Mouse (Mus musculus): Measurements from ENCODE around the gene Egflam. TPM values are rescaled to one million over a fixed set of nuclear protein-coding genes. Genes with fewer than 3 reads are reported as not detected.

Egflam gene
- total RNA-seq, 2 experiments from 2014 or later: 3.5 to 3.8 TPM

DNA sequence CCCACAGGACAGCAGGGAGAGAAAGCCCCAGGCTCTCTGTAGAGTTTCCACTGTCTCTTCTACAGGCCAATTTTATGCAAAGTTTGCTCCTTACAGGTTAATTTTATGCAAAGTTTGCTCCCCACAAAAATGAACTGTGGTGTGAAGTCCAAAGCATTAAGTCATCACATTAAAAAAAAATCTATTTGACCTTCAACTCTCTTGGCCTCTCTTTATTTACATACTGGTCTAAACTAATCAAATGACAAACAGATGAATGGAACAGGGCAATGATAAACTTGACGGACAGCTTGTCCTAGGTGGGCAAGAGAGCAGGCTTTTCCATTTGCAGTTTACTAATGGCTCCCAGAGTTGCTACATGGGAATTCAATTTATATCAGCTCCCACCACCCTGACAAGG is 98.3 kb downstream of the Egflam start:
- intact Hi-C loops (cut with DNase I): no loop called here
- no peak for DNase-seq (ENCODE audit: low spot score in 2 of 2)

DNA sequence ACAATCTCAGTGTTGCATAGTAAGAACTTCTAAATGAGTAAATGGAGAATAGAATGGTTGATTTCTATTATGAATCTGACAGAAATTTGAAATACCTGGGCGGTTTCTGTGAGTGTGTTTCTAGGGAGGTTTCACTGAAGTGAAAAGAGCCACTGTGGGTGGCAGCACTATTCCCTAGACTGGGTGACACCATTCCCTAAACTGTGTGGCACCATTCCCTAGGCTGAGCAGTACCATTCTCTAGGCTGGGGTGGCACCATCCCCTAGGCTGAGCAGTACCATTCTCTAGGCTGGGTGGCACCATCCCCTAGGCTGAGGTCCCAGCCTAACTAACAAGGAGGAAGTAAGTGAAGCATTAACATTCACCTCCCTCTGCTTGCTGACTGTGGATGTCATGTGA is 103.0 kb downstream of the Egflam start:
- intact Hi-C loops (cut with DNase I): no loop called here
- no peak for DNase-seq (ENCODE audit: low spot score in 2 of 2)

DNA sequence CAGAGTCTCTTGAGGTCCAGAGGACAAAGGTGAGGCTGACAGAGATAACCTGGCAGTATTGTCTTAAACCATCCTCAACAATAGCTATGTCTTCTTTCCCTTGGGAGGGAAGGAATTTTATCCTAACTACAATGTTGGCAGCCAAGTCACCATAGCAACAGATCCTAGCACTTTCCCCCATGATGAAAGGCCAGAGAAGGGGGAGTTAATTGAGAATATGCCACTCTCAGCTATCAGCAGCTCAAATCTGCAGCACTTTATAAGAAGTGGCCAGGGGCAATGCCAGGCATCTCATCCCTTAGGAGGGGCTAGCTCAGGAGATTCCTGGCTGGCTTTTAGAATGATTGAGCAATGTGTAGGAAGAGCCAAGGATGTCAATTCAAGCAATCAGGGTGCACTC is 105.3 kb downstream of the Egflam start:
- intact Hi-C loops (cut with DNase I): no loop called here
- no peak for DNase-seq (ENCODE audit: low spot score in 2 of 2)

DNA sequence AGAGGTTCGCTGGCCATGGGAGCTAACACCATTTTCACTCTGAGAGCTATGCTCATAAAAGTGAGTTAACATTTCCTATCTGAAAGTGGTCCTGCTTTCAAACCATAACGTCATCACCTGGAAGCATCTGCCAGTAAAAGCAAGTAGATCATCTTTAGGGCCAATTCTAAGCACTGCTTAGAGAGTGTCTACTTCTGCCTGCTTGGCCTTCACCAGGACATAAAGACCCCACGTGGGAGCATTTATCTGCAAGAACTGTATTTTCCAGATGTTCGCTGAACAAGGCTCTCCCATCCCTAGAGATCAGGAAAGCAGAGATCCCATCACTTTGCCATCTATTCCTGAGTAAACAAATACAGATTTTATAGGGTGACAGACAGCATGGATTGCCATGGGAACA is 108.2 kb downstream of the Egflam start:
- no peak for DNase-seq (ENCODE audit: low spot score in 2 of 2)
- intact Hi-C loops (cut with DNase I): no loop called here

DNA sequence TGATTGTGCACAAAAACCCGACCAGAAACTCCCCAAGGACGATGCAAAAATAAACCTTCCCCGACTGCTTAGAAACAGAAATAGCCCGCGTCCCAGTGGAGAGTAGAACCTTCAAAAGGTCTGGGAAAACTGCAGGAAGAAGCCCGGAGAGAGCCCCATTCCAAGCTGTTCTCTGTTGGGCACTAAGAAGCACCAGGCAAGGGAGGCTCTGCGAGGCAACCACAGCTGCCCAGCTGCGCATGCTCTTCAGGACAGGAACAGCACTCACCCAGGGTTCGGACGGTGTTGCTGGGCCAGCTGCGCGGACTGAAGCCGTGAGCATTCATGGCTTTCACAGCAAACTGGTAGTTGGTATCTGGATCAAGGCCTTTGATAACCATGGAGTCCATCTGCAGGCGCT is 108.7 kb downstream of the Egflam start:
- DNase-seq (ENCODE audit: low spot score in 2 of 2): peak in 1 of 2 experiments; percentile 4
- intact Hi-C loops (cut with DNase I): loop anchor here (5.0 kb wide), 1 partner anchor 153 kb away; no protein-coding TSS in a partner anchor

DNA sequence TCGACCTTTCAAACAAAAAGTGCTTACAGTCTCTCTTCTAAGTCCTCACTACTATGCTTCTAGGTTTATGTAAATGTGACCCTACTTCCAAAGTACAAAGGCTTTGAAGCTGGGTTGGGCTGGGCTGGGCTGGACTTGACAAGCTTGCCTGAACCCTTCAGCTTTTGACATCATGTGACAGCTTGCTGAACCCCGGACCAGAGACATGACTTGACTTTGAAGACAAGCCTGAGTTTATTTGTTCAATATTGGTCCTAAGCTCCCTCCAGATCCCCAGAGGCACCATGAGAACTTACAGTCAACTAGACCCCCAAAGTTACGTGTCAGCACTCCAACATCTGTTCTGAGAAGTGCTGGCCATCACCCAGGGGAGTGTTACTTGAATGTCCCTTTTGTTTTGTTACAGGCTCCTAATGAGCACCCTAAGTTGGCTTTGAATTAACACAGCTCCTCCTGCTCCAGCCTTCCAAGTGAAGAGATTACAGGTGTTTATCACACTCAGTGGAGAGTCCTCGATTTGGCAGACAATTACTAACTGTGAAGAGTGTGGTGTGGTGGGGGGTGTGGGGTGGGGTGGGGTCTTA is 109.3 kb downstream of the Egflam start:
- intact Hi-C loops (cut with DNase I): loop anchor here (5.0 kb wide), 1 partner anchor 153 kb away; no protein-coding TSS in a partner anchor
- DNase-seq (ENCODE audit: low spot score in 2 of 2): no peak

DNA sequence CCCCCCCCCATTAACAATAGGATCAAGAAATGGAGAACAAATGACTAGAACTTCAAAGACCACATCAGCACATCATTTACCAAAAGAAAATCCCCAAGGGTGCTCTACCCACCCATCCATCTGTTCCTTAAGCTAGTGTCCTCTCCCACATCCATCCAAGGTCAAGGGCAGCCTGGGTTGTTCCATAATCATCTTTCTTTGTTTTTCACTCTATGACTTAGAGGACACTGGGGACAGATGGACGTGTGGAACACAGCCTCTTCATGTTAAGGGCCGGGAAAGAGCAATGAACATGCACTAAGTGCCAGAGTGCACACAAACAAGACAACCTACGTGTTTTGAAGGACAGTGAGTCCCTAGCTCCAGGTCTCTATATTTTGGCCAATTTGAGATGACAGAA is 110.3 kb downstream of the Egflam start:
- intact Hi-C loops (cut with DNase I): loop anchor here (5.0 kb wide), 1 partner anchor 154 kb away; no protein-coding TSS in a partner anchor
- DNase-seq (ENCODE audit: low spot score in 2 of 2): no peak

DNA sequence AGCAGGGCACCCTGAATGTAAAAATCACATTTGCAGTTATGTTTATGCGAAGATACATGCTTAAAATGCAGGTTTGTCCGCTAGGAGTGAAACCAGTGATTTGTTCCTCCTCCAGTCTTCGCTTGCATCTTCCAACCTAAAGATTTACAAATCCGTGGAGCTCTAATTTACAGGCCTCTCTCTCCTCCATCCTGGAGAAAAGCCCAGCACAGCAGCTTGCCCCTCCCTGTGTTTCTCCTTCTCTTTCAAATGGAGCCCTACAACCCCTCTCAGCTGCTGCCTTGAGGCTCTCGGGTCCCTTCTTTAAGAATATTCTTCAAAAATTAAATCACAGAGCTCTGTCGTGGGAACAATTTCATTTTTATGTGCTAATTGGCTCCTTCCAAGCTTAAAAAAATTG is 116.6 kb downstream of the Egflam start:
- peak in 1 of 2 experiments; percentile 38 for DNase-seq (ENCODE audit: low spot score in 2 of 2)
- intact Hi-C loops (cut with DNase I): no loop called here

DNA sequence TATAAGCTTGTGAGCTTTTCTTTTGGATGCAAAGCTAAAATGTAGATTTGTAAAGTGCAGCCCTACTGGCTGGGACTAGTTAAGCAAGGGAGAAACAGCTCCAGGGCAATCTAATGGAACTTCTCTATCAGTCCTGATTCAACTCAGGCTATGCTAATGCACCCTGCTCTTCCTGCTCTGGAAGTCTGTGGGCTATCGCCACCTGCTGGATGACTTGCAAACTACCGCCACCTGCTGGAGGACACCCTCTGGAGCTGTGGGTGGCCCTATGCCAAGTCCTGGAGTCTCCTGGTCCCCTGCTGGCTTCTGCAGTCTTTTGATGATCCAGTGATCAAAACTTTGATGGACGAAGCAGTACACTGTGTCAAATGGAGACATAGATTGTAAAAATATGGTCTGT is 134.4 kb downstream of the Egflam start:
- intact Hi-C loops (cut with DNase I): no loop called here
- peak; percentile 76 to 82 for DNase-seq (ENCODE audit: low spot score in 2 of 2)

DNA sequence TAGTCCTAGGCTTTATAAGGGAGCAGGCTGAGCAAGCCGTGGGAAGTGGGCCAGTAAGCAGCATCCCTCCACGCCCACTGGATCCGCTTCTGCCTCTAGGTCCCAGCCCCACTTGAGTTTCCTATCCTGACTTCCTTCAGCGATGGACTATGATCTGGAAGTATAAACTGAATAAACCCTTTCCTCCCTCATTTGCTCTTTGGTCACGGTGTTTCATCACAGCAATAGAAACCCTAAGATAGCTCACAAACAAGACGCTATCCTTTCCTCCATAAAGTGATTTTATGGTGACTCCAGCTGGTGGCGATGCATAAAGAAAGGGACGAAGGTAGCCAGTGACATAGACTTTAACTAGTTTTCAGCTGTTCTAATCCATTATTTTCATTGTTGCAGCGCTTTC is 134.9 kb downstream of the Egflam start:
- DNase-seq (ENCODE audit: low spot score in 2 of 2): no peak
- intact Hi-C loops (cut with DNase I): no loop called here

DNA sequence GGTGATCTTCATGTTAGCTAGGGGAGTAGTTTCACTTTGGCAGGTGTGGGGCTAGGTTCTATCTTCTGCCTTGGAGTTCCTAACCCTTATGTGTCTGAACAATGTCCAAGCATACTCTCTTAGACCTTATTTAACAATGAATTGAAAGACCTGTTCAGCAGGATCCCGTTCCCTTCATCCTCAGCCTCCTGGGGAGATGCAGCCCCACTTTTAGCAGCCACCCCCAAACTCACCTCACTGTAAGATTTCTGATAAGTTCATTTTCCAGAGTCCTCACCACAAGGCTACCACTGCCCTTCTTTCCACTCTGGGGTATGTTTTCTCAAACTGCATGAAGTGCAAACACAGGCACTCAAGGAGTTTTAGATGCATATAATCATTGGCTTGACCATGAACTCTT is 136.8 kb downstream of the Egflam start:
- no peak for DNase-seq (ENCODE audit: low spot score in 2 of 2)
- intact Hi-C loops (cut with DNase I): no loop called here

DNA sequence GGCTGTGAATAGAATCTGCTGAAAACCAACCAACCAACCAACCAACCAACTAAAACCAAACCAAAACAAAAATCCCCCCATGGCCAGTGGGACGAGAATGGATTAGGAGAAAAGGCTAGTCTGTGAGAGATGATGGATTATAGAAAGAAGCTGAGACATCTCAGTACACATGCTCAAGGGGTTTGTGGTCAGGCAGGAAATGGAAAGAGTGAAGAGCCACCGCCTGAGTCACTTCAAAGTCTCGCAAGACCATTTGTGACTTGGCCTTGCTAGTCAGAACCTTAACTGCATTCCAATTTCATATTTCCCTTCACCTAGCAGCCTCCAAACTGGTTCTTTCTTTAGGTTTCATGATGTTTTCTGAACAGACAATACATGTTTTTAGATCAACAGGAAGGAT is 141.6 kb downstream of the Egflam start:
- DNase-seq (ENCODE audit: low spot score in 2 of 2): no peak
- intact Hi-C loops (cut with DNase I): no loop called here

DNA sequence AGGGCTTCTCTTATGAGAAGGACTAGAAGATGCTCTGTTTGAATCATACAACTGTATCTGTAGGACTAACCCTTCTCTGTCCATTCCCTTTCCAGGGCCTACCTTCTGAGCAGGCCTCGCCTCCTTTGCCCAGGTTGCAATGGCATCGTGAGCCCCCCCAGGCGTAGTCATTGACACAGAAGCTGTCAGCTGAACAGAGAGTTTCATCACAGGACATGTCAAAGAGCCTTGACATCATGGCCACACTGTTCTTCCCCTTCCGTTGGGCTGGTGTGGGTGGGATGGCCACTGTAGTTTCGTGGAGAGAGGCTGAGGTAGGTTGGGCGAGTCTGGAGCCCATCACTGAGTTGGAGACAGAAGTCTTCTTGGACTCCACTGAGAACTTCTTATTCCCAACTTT is 144.9 kb downstream of the Egflam start:
- intact Hi-C loops (cut with DNase I): no loop called here
- DNase-seq (ENCODE audit: low spot score in 2 of 2): no peak

DNA sequence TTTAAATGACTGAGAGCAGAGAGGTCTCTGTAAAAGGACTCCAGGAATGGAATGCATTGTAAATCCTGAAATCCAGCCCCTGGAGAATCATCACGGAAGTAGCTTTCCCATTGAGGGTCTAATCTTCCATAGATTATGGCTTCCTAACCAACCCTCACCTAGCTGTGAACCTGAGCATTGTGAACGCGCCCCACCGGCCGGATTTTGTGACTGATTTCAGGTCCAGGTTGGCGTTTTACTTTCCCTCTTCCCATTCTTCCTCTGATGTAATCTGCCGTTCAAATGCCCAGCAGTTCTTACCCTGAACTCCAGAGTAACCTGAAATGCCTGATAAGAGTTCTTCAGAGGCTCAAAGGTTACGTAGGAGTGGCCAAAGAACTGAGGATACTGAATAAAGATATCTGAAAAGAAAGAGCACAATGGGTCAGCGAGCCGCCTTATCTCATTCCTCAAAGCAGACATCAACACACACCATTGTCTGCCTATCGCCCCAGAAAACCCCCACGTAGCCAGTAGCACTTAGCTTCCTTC is 146.0 kb downstream of the Egflam start:
- no peak for DNase-seq (ENCODE audit: low spot score in 2 of 2)
- intact Hi-C loops (cut with DNase I): no loop called here

DNA sequence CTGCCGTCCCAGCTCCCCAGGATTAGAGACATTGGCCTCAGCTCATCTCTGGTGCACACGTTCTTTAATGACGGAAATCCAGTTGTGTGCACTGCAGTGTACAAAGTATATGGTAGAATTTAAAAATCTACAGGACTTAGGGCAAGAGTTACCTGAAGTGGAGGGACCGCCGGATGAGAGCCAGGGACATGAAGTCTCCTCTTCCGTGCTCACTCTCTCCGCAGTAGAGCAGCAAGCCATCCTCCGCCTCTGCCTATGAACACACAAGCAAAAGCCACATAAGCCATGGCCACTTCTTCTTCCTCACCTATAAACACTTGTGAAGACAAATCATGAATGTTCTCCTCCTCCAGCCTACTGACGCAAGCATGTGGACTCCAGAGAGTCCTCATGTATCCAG is 147.2 kb downstream of the Egflam start:
- intact Hi-C loops (cut with DNase I): no loop called here
- DNase-seq (ENCODE audit: low spot score in 2 of 2): no peak

DNA sequence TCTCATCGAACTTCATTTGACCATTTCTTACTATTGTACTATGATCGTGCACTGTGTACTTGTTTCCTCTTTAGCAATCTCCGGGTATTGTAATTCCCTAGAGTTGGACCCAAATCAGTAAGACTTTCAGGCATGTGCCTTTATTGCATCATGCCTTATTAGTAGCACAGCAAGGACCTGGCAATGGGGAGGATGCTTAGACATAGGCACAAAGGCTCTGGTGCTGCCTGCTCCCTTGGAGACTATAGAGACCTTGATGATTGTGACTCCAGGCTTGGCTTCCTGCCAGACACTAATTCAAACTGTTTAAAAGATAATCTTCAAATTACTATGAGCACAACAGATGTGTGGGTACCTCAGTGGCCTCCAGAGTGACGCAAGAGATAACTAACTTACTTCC is 149.0 kb downstream of the Egflam start:
- intact Hi-C loops (cut with DNase I): no loop called here

DNA sequence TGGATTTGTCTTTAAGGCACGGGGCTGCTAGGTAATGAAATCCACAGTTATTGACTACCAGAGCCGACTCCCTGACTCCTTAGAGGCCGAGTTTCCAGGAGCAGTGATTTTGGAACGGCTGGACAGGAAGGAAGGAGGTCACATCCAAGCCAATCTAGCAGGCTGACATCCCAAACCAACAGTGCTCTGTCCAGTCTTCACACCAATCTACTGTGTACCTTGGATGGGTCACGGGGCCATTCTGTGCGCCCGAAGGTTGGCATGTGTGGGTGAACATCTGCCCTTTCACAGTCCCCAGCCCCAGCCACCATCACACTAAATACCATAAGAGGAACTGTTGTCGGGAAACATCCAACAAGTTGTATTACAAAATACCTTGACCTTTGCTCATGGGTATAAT is 150.9 kb downstream of the Egflam start:
- no peak for DNase-seq (ENCODE audit: low spot score in 2 of 2)
- intact Hi-C loops (cut with DNase I): no loop called here

More for the DNA sequence above, 149.0 kb downstream of the Egflam start:
- DNase-seq (ENCODE audit: low spot score in 2 of 2): no peak

DNA sequence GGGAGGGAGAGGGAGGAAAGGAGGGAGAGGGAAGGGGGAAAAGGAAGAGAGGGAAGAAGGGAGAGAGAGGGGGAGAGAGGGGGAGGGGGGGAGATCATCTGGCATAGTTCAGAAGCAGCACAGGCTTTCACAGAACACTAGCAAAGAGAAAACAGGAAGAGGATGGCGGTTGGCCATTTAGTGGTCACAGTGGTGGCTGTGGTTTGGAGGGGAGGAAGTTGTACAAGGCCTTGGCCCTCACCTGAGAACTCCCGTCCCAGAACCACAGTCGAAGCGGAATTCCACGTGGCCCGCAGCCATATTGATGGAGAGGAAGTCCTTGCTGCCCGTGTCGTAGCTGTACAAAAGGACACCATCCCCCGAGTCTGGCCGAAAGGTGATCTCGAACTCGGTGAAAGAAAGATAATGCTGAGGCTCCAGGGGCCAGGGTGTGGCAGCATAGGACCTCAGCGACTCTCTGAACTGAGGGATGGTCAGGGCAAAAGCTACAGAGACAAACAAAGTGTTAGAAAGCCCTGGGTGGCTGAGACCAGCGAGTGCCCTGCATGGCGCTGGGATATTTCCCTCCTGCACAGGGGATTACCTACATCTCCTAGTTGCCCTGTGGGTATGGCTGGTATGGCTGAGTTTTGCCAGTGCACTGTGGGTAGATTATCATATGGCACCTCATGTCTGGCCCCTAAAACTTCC is 155.9 kb downstream of the Egflam start:
- DNase-seq (ENCODE audit: low spot score in 2 of 2): no peak
- intact Hi-C loops (cut with DNase I): loop anchor here (5.0 kb wide), 1 partner anchor 200 kb away; no protein-coding TSS in a partner anchor

DNA sequence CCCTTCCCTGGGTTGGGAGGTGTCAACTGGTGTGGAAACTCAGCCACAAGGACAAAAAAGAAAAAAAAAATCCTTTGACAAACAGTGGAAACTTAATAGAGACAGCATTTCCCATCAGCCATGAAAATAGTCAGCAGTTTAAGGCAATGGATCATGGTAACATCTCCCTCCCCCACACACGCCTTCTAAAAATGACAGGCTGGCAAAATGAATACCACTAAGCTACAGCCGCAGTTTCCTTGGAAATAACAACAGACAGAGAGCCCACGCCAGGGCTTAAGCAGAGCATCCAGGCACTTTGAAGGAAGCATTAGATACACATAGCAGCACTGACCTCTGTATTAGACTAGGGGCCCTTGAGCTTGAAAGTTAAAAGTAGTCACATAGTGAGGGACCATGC is 157.2 kb downstream of the Egflam start:
- intact Hi-C loops (cut with DNase I): loop anchor here (5.0 kb wide), 1 partner anchor 201 kb away; no protein-coding TSS in a partner anchor
- DNase-seq (ENCODE audit: low spot score in 2 of 2): peak; percentile 26 to 69

DNA sequence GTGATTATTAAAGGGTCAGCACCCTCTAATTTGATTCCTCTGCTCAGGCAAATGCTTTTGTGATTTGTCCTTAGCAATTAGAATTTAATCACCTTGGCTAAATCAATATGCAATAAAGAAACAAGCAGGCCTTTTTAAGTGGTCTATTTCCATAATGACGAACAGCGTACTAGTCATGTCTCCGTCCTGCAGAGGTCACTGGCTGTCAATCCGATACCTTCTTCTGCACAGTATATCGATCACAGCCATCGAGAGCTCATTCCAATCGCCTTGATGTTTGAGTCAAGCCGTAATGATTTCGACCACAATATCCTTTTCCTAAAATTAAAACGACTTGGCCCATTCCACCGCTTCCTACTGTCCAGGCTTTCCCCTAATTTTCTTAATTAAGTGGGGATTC is 158.3 kb downstream of the Egflam start:
- intact Hi-C loops (cut with DNase I): loop anchor here (5.0 kb wide), 1 partner anchor 202 kb away; no protein-coding TSS in a partner anchor
- no peak for DNase-seq (ENCODE audit: low spot score in 2 of 2)
